Mouse (Mus musculus) hindbrain, embryonic 15.5 days (tissue): ENCODE measurements at regions not wholly inside any gene's neighbourhood (a gene's known extent, or its start where the extent isn't known, plus 50 kb on each side); places are given as distances from the start of the nearest gene placed in this dataset.

Source experiments
- ATAC-seq: fragments of 200-750 bp; cut with Nextera tagmentation; 2 replicates; pipeline ENCODE4 v1.8.0; 2017; ENCODE audit warnings: low read depth, moderate number of reproducible peaks, moderate TSS enrichment; ENCODE audit not compliant: low FRiP score
- H3K27ac ChIP-seq: fragments of 300-500 bp; sonication (generic); replicated peaks from 2 replicates; pipeline ENCODE4 v1.5.1; 2015; ENCODE audit warnings: mild to moderate bottlenecking, inconsistent platforms
- H3K27me3 ChIP-seq: fragments of 300-500 bp; sonication (generic); 2 replicates; pipeline ENCODE4 v1.6.1; 2015; ENCODE audit warnings: control low read depth, inconsistent platforms
- H3K36me3 ChIP-seq: fragments of 300-500 bp; sonication (generic); 2 replicates; pipeline ENCODE4 v1.6.1; 2015; ENCODE audit warnings: control low read depth, inconsistent platforms
- H3K4me1 ChIP-seq: fragments of 300-500 bp; sonication (generic); replicated peaks from 2 replicates; pipeline ENCODE4 v1.6.1; 2015; ENCODE audit warnings: control low read depth, inconsistent platforms
- H3K4me2 ChIP-seq: fragments of 300-500 bp; sonication (generic); 2 replicates; pipeline ENCODE4 v1.6.1; 2015; ENCODE audit warnings: moderate library complexity, mild to moderate bottlenecking, inconsistent platforms
- H3K4me3 ChIP-seq: fragments of 300-500 bp; sonication (generic); 2 replicates; pipeline ENCODE4 v1.5.1; 2015; ENCODE audit warnings: mild to moderate bottlenecking, inconsistent platforms
- H3K9ac ChIP-seq: fragments of 300-500 bp; sonication (generic); 2 replicates; pipeline ENCODE4 v1.6.1; 2015; ENCODE audit warnings: inconsistent platforms
- H3K9me3 ChIP-seq: fragments of 300-500 bp; sonication (generic); 2 replicates; pipeline ENCODE4 v1.6.1; 2016; ENCODE audit warnings: control low read depth, inconsistent platforms
- WGBS: fragments of 180-500 bp; shearing (Covaris S2); methylation state at CpG from one replicate; pipeline ENCODE4 v1.1.7; 2015; 5-methylcytosine and 5-hydroxymethylcytosine counted together

DNA sequence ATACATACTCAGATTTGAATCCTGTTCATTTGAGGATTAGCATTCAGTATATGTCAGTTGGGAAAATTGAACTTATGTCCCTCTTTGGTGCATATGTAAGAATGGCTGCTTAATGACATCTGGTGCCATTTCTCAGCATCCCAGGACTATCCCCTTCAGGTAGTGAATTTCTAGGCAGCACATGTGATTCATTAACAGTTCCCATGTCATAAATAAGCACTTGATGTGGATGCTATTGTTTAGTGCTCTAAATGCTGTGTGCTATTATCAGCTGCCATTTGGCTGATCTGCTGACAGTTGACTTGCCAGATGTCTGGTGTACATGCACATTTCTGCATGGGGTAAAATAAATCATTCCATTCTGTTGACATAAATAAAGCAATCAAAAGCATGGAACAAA lies 467.0 kb upstream of the Cblb start:
- Histone ChIP-seq H3K36me3 (no peaks in the 10 kb centered on the region), H3K9me3 (no peaks in the 10 kb centered on the region), H3K4me3 (no peak overlapping the region), H3K27ac (no peak overlapping the region), H3K9ac (no peak overlapping the region), H3K4me2 (no peak overlapping the region), H3K27me3 (no peaks in the 10 kb centered on the region), H3K4me1 (no peaks in the 10 kb centered on the region)
- no peak for ATAC-seq

DNA sequence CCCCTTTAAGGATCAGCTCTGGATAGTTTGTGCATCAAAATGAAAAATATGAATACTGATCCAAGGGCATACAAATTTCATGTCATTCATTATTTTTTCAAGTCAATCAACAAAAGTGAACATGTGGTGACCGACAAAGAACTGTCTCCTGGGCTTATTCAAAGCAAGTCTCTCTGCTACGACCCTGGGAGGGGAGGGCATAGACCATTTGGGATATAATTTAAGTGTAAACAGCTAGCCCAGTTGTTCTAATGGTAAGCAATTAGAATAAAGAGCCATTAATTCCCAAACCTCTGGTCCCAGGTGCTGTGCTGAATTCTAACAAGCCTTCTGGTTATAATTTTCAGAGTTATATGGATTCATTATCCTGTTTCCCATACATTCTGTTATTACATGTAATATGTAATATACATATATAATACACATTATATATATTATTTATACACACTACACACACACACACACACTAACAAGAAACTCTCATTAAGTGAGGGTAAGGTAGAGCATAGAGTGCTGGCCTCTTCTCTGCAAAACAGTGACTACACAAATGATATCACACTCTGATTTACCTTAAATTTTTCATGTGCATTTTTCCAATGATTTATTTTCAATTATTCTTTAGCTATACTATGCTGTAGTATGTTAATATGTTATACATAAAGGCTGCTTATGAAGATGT lies 453.0 kb upstream of the Cblb start:
- Histone ChIP-seq H3K4me3 (no peak overlapping the region), H3K27me3 (no peaks in the 10 kb centered on the region), H3K4me1 (no peaks in the 10 kb centered on the region), H3K36me3 (no peaks in the 10 kb centered on the region), H3K9me3 (no peaks in the 10 kb centered on the region), H3K4me2 (no peak overlapping the region), H3K27ac (no peak overlapping the region), H3K9ac (no peak overlapping the region)
- no peak for ATAC-seq
- 22% methylated on average over 2 of the region's 2 CpGs for WGBS

DNA sequence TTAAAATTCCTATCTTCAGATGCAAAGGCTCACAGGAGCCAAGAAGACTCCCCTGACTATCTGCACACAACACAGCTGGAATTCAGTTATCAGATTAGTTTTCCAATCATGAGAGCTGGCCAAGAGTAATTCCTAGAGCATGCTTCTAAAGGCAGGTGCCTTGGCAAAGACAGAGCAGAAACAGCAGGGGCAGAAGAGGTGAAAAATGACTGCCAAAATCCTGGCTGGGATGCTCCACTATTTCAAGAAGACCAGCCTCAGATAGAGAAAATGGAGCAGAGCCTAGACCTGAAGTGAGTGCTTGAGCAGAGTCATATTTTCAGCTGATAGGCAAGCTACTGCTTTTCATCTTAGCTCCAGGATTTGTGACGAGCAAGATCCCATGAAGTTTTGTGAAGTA lies 450.5 kb upstream of the Cblb start:
- no peak overlapping the region for H3K4me3 ChIP-seq
- no peaks in the 10 kb centered on the region for H3K27me3 ChIP-seq
- 48% methylated on average over 1 of the region's 1 CpGs for WGBS
- no peak overlapping the region for H3K27ac ChIP-seq
- no peak for ATAC-seq
- no peak overlapping the region for H3K4me2 ChIP-seq
- H3K9ac ChIP-seq, result no peak overlapping the region
- no peaks in the 10 kb centered on the region for H3K36me3 ChIP-seq
- H3K9me3 ChIP-seq, result no peaks in the 10 kb centered on the region
- H3K4me1 ChIP-seq, result no peaks in the 10 kb centered on the region

DNA sequence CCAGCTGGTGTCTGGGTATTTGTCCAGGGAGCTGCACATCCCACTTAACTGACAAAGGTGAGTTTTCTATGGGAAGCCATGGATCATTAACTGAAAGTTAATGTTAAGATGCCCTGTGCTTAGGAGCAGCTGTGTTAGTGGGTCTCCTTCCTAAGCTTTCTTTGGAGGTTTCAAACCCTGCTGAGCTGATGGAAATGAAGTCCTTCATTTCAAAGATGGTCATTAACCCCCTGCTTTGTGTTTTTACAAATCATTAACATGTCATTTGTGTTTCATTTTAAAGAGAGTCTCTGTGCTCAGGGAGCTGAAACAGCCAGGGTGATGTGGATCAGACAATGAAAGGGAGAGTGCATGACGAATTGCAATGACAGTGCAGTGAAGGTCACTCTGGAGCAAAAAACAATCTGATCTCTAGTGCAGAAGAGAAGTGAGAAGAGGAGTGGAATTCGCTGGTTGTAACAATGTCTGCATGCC lies 441.1 kb upstream of the Cblb start:
- peak; percentile 65; the same call in 1 of the 2 replicates for ATAC-seq
- H3K9ac ChIP-seq, result no peak overlapping the region
- no peaks in the 10 kb centered on the region; the same call in 1 of the 2 replicates for H3K4me1 ChIP-seq
- WGBS, result 9% methylated on average over 2 of the region's 2 CpGs
- no peak overlapping the region for H3K4me3 ChIP-seq
- H3K36me3 ChIP-seq, result no peaks in the 10 kb centered on the region
- no peak overlapping the region for H3K27ac ChIP-seq
- no peaks in the 10 kb centered on the region for H3K9me3 ChIP-seq
- H3K27me3 ChIP-seq, result no peaks in the 10 kb centered on the region
- no peak overlapping the region for H3K4me2 ChIP-seq

DNA sequence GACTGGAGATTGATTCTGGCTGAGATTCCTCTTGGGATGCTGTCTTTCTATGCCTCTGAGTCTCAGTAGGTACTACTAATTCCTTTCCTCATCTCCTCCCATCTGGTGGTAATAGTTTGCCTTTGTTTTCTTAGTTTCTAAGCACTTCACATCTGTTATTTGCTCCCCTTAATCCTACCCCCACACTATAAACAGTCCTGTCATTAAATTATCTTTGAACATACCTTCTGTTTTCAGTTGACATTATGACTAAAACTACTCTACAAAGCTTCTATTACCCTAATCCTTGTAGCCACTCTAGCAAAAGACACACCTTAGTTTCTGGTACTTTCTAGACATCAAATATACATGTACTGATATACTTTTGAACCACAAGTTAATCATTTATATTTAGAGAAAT lies 413.4 kb upstream of the Cblb start:
- no peak overlapping the region for H3K4me3 ChIP-seq
- H3K4me1 ChIP-seq, result no peaks in the 10 kb centered on the region
- no peak overlapping the region for H3K27ac ChIP-seq
- no peak for ATAC-seq
- no peaks in the 10 kb centered on the region for H3K27me3 ChIP-seq
- H3K9me3 ChIP-seq, result no peaks in the 10 kb centered on the region
- H3K9ac ChIP-seq, result no peak overlapping the region
- H3K4me2 ChIP-seq, result no peak overlapping the region
- no peaks in the 10 kb centered on the region for H3K36me3 ChIP-seq

DNA sequence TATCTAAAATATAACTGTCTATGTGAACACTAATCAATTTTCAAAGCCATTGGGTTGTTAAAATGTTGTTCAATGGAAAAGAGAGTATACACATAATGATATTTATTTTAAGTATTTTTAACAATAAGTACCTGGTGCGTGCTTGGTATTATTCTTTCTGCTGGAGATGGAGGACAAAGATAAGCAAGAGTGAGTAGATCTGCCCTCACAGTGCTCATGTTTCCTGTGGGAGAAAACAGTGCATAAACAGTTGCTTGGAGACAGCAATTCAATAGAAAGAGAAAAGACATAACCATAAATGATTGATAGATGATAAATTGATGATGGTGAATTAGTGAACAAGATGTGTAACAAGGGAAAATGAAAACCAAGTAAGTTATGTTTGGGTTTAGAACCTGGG lies 384.4 kb upstream of the Cblb start:
- Histone ChIP-seq H3K36me3 (no peaks in the 10 kb centered on the region), H3K4me3 (no peak overlapping the region), H3K27me3 (no peaks in the 10 kb centered on the region), H3K27ac (no peak overlapping the region), H3K4me1 (no peaks in the 10 kb centered on the region), H3K4me2 (no peak overlapping the region), H3K9me3 (no peaks in the 10 kb centered on the region), H3K9ac (no peak overlapping the region)
- no peak for ATAC-seq
- WGBS, result 85% methylated on average over 1 of the region's 1 CpGs

DNA sequence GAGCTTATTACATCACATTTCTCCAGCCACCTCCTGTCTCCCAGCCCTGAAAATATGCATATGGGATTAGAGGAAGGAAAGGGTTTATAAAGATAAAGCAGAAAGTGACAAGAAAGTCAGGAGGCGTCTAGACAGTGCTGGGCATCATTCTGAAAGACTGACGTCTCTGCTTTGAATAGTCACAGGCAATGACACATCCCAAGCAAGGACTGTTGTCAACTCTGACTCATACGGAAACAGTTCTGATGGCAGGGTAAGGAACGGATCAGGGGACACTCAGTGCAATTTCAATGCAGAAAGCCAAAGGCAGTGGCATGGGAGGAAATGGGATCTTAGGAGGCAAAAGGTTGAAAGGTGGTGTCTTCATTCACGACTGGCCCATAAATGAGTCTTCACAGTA lies 380.9 kb upstream of the Cblb start:
- ATAC-seq, result no peak
- Histone ChIP-seq H3K27me3 (no peaks in the 10 kb centered on the region), H3K36me3 (no peaks in the 10 kb centered on the region), H3K9me3 (no peaks in the 10 kb centered on the region), H3K4me2 (no peak overlapping the region), H3K9ac (no peak overlapping the region), H3K27ac (no peak overlapping the region), H3K4me3 (no peak overlapping the region), H3K4me1 (no peaks in the 10 kb centered on the region)
- 63% methylated on average over 5 of the region's 5 CpGs for WGBS

DNA sequence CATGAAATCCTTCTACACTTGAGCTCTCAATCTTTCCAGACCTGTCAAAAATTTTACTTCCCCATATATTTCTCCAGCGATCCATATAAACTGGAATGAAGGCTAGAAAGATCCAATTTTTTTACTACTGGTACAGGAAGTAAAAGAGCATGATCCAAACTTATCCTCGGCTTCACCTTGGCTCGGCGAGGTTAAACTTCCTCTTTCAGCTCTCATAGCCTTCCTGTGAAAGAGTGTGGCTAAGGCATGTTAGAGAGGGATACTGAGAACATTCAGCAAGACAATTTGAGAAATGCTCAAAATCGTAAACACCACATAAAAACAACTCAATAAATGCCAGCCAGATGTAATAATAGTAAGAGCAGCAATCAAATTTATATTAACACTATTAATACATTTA lies 380.3 kb upstream of the Cblb start:
- Histone ChIP-seq H3K36me3 (no peaks in the 10 kb centered on the region), H3K4me3 (no peak overlapping the region), H3K4me2 (no peak overlapping the region), H3K27me3 (no peaks in the 10 kb centered on the region), H3K27ac (no peak overlapping the region), H3K9me3 (no peaks in the 10 kb centered on the region), H3K9ac (no peak overlapping the region), H3K4me1 (no peaks in the 10 kb centered on the region)
- ATAC-seq, result no peak
- WGBS, result 89% methylated on average over 5 of the region's 5 CpGs

DNA sequence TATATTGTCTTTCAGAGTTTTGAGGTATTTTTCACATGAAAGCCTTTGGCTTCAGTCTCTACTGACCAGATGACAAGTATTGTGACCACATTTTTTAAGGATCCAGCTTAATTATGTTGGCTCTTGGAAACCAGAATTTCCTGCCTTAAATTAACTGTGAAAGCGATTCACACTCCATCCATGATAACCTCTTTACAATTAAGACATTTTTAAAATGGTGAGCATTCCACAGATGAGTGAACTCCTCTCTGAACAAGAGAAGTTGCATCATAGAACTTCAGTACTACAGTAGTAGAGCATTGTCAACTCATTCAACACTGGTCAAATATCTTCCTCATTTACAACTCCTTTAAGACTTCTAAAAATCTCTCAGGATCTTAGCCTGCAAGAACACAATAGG lies 369.3 kb upstream of the Cblb start:
- no peaks in the 10 kb centered on the region for H3K36me3 ChIP-seq
- no peaks in the 10 kb centered on the region for H3K27me3 ChIP-seq
- H3K4me3 ChIP-seq, result no peak overlapping the region
- H3K27ac ChIP-seq, result no peak overlapping the region
- H3K4me1 ChIP-seq, result no peaks in the 10 kb centered on the region
- no peak overlapping the region for H3K4me2 ChIP-seq
- 95% methylated on average over 1 of the region's 1 CpGs for WGBS
- no peaks in the 10 kb centered on the region for H3K9me3 ChIP-seq
- ATAC-seq, result no peak
- H3K9ac ChIP-seq, result no peak overlapping the region

DNA sequence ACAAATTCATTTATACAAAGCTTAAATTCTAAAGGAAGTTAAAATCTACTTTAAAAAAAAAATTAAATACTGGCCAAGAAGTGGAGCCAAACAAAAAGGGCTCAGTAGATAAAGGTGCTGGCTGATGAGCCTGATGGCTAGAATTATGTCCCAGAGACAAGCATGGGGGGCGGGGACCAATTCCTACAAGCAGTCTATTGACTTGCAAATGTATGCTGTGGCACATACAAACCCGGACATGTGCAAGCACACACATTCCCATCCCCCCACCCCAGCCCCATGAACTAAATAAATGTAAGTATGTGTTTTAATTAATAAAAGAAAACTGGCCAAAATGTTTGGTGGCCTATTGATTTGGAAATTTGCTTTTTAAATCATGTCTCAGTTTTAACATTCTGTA lies 366.7 kb upstream of the Cblb start:
- Histone ChIP-seq H3K9me3 (no peaks in the 10 kb centered on the region), H3K27me3 (no peaks in the 10 kb centered on the region), H3K27ac (no peak overlapping the region), H3K4me3 (no peak overlapping the region), H3K4me1 (no peaks in the 10 kb centered on the region), H3K4me2 (no peak overlapping the region), H3K9ac (no peak overlapping the region), H3K36me3 (no peaks in the 10 kb centered on the region)
- 26% methylated on average over 2 of the region's 2 CpGs for WGBS
- no peak for ATAC-seq

DNA sequence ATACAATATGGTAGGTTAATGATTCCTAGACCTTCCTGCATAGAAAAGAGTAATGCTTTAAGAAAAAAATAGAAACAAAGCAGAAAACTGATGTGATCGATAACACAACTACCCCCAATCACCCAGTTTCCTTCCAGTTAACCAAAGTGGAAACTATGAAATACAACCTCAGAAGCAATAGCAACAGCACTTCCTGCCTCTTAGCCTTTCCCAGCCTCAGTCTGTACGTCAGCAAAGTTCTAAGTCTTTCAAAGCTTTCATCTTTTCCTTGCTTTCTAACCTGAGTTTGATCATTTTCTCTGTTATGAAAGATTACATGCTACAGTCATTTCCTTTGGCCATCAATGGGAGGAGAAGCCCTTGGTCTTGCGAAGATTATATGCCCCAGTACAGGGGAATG lies 355.9 kb upstream of the Cblb start:
- Histone ChIP-seq H3K4me2 (no peak overlapping the region), H3K4me3 (no peak overlapping the region), H3K27ac (no peak overlapping the region), H3K9ac (no peak overlapping the region), H3K9me3 (no peaks in the 10 kb centered on the region), H3K27me3 (no peaks in the 10 kb centered on the region), H3K4me1 (no peaks in the 10 kb centered on the region), H3K36me3 (no peaks in the 10 kb centered on the region)
- WGBS, result 89% methylated on average over 3 of the region's 3 CpGs
- ATAC-seq, result no peak

DNA sequence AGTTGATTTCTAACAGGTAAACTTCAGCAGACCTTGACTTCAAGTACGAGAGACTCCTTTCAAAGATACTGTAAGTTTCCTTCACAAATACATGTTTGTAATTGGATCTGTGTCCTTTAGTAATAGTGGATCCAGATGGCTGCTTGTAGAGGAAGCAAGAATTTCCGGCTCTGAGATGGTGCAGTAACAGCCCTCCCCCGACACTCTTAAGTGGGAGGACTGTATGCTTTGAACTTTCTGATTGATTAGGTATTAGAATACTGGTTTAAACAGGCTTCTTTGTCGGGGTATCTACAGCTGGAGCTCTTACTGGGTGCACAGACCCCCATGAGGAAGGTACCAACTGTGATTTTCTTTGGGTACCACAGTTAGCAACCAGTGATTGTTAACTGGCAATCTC lies 355.0 kb upstream of the Cblb start:
- Histone ChIP-seq H3K27me3 (no peaks in the 10 kb centered on the region), H3K4me3 (no peak overlapping the region), H3K4me2 (no peak overlapping the region), H3K9me3 (no peaks in the 10 kb centered on the region), H3K9ac (no peak overlapping the region), H3K36me3 (no peaks in the 10 kb centered on the region), H3K4me1 (no peaks in the 10 kb centered on the region), H3K27ac (no peak overlapping the region)
- ATAC-seq, result no peak
- 53% methylated on average over 4 of the region's 4 CpGs for WGBS

DNA sequence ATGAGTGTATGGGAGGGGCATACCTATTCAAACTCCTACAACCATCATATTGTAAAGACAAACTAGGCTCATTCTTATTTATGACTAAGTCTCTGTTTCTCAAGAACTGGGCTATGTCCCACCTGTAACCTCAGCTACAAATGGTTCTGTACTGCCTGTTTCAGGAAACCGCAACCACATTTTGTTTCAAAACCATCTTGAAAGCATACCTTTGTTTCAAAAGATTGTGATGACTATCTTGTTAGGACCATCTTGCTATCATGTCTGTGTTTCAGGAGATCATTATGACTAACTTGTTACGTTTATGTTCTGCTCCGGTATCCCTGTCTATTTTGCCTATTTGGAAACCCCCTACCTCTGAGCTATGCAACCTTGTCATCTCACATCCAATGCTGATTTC lies 340.2 kb upstream of the Cblb start:
- H3K4me3 ChIP-seq, result no peak overlapping the region
- H3K4me1 ChIP-seq, result no peaks in the 10 kb centered on the region
- 97% methylated on average over 3 of the region's 3 CpGs for WGBS
- H3K4me2 ChIP-seq, result no peak overlapping the region
- no peak overlapping the region for H3K9ac ChIP-seq
- ATAC-seq, result no peak
- H3K9me3 ChIP-seq, result no peaks in the 10 kb centered on the region
- no peaks in the 10 kb centered on the region for H3K27me3 ChIP-seq
- H3K36me3 ChIP-seq, result no peaks in the 10 kb centered on the region
- no peak overlapping the region for H3K27ac ChIP-seq
